Mouse (Mus musculus) liver, embryonic 12.5 days (tissue): ENCODE data around the gene Psmd7. TPM values are rescaled to one million over a fixed set of nuclear protein-coding genes. Genes with fewer than 3 reads are reported as not detected.

Experiments
- ATAC-seq: fragments of 200-750 bp; cut with Nextera tagmentation; 2 replicates; pipeline ENCODE4 v1.8.0; 2017; ENCODE audit warnings: moderate number of reproducible peaks, mild to moderate bottlenecking, moderate library complexity
- H3K27ac ChIP-seq: fragments of 300-500 bp; sonication (generic); 2 replicates; pipeline ENCODE4 v1.5.1; 2016; ENCODE audit warnings: mild to moderate bottlenecking
- H3K27me3 ChIP-seq: fragments of 300-500 bp; sonication (generic); replicated peaks from 2 replicates; pipeline ENCODE4 v1.6.1; 2016; ENCODE audit warnings: mild to moderate bottlenecking, moderate library complexity
- H3K36me3 ChIP-seq: fragments of 300-500 bp; sonication (generic); 2 replicates; pipeline ENCODE4 v1.6.1; 2016; ENCODE audit warnings: mild to moderate bottlenecking, moderate library complexity
- H3K4me1 ChIP-seq: fragments of 300-500 bp; sonication (generic); 2 replicates; pipeline ENCODE4 v1.6.1; 2016
- H3K4me2 ChIP-seq: fragments of 300-500 bp; sonication (generic); 2 replicates; pipeline ENCODE4 v1.6.1; 2016; ENCODE audit warnings: mild to moderate bottlenecking, moderate library complexity
- H3K4me3 ChIP-seq: fragments of 300-500 bp; sonication (generic); 2 replicates; pipeline ENCODE4 v1.5.1; 2016; ENCODE audit warnings: mild to moderate bottlenecking, moderate library complexity
- H3K9ac ChIP-seq: fragments of 300-500 bp; sonication (generic); 2 replicates; pipeline ENCODE4 v1.6.1; 2016; ENCODE audit warnings: mild to moderate bottlenecking, moderate library complexity
- H3K9me3 ChIP-seq: fragments of 300-500 bp; sonication (generic); replicated peaks from 2 replicates; pipeline ENCODE4 v1.6.1; 2016; ENCODE audit warnings: mild to moderate bottlenecking, moderate library complexity
- WGBS: fragments of 180-500 bp; shearing (Covaris S2); methylation state at CpG from one replicate; pipeline ENCODE4 v1.1.7; 2016; ENCODE audit not compliant: insufficient replicate concordance; 5-methylcytosine and 5-hydroxymethylcytosine counted together
- microRNA counts: library from miRNA; unstranded; fragments of <30 nt; microRNA quantifications from one replicate; lab custom pipeline; 2017
- microRNA-seq: library from miRNA; unstranded; fragments of <30 nt; microRNA quantifications from one replicate; pipeline ENCODE4, GENCODE M21; 2017
- polyA plus RNA-seq: library from polyadenylated mRNA; unstranded; fragments of >200 nt; fragmentation: Nextera tagmentation; extraction: Ambion mirVana; gene quantifications from 2 replicates; pipeline ENCODE4 v1.2.1, GENCODE M21; 2016

Gene Psmd7
- polyA plus RNA-seq, 1 experiment from 2014 or later = 257 TPM

- 81% methylated on average over 11 of the region's 11 CpGs for WGBS
- Histone ChIP-seq H3K4me1 (peaks cover 10% of the 10 kb centered on the region; the same call in 1 of the 2 replicates), H3K27me3 (no peaks in the 10 kb centered on the region), H3K9me3 (no peaks in the 10 kb centered on the region), H3K9ac (no peak overlapping the region), H3K27ac (no peak overlapping the region), H3K4me2 (no peak overlapping the region), H3K4me3 (no peak overlapping the region), H3K36me3 (peaks cover 68% of the 10 kb centered on the region)
- ATAC-seq = no peak
Observed at GRCm38 (mm10) chr8:107545621-107546152, 42.6 kb downstream of the Psmd7 start.

- no peak overlapping the region for H3K4me3 ChIP-seq
- peaks cover 64% of the 10 kb centered on the region for H3K36me3 ChIP-seq
- no peak overlapping the region for H3K9ac ChIP-seq
- no peak for ATAC-seq
- no peak overlapping the region for H3K27ac ChIP-seq
- WGBS = 55% methylated on average over 10 of the region's 10 CpGs
- no peak overlapping the region for H3K4me2 ChIP-seq
- H3K9me3 ChIP-seq = no peaks in the 10 kb centered on the region
- H3K4me1 ChIP-seq = peaks cover 10% of the 10 kb centered on the region; the same call in 1 of the 2 replicates
- no peaks in the 10 kb centered on the region for H3K27me3 ChIP-seq
Observed at GRCm38 (mm10) chr8:107544651-107545174, 43.6 kb downstream of the Psmd7 start.

GRCm38 (mm10) chr8:107544211-107544610 lies 44.1 kb downstream of the Psmd7 start:
- Histone ChIP-seq H3K27ac (no peak overlapping the region), H3K36me3 (peaks cover 59% of the 10 kb centered on the region), H3K27me3 (no peaks in the 10 kb centered on the region), H3K4me3 (no peak overlapping the region), H3K9me3 (no peaks in the 10 kb centered on the region), H3K4me1 (peaks cover 10% of the 10 kb centered on the region; the same call in 1 of the 2 replicates), H3K9ac (no peak overlapping the region), H3K4me2 (no peak overlapping the region)
- WGBS = 85% methylated on average over 8 of the region's 8 CpGs
- no peak for ATAC-seq

- Histone ChIP-seq H3K27me3 (no peaks in the 10 kb centered on the region), H3K4me1 (peaks cover 10% of the 10 kb centered on the region; the same call in 1 of the 2 replicates), H3K4me3 (no peak overlapping the region), H3K36me3 (peaks cover 55% of the 10 kb centered on the region), H3K27ac (no peak overlapping the region), H3K9ac (no peak overlapping the region), H3K4me2 (no peak overlapping the region), H3K9me3 (no peaks in the 10 kb centered on the region)
- 24% methylated on average over 11 of the region's 11 CpGs for WGBS
- ATAC-seq = 0 out of 2 replicates have a peak, but pooled peaks have one; percentile 37
Observed at GRCm38 (mm10) chr8:107543714-107544113, 44.5 kb downstream of the Psmd7 start.

GRCm38 (mm10) chr8:107542151-107542550 lies 46.1 kb downstream of the Psmd7 start:
- H3K9ac ChIP-seq = no peak overlapping the region

GRCm38 (mm10) chr8:107541369-107541768 lies 46.9 kb downstream of the Psmd7 start:
- no peak for ATAC-seq
- Histone ChIP-seq H3K4me1 (peaks cover 10% of the 10 kb centered on the region; the same call in 1 of the 2 replicates), H3K27me3 (no peaks in the 10 kb centered on the region), H3K36me3 (peaks cover 53% of the 10 kb centered on the region), H3K4me2 (no peak overlapping the region), H3K9ac (no peak overlapping the region), H3K27ac (no peak overlapping the region), H3K9me3 (no peaks in the 10 kb centered on the region), H3K4me3 (no peak overlapping the region)
- WGBS = 69% methylated on average over 4 of the region's 4 CpGs

More at GRCm38 (mm10) chr8:107542151-107542550, 46.1 kb downstream of the Psmd7 start:
- Histone ChIP-seq H3K27ac (no peak overlapping the region), H3K9me3 (no peaks in the 10 kb centered on the region), H3K4me1 (peaks cover 10% of the 10 kb centered on the region; the same call in 1 of the 2 replicates), H3K4me2 (no peak overlapping the region), H3K4me3 (no peak overlapping the region), H3K27me3 (no peaks in the 10 kb centered on the region), H3K36me3 (peaks cover 61% of the 10 kb centered on the region)
- no peak for ATAC-seq
- WGBS = 90% methylated on average over 3 of the region's 3 CpGs

- H3K27me3 ChIP-seq = no peaks in the 10 kb centered on the region
- no peak overlapping the region for H3K4me2 ChIP-seq
- no peak for ATAC-seq
- no peak overlapping the region for H3K4me3 ChIP-seq
- H3K27ac ChIP-seq = no peak overlapping the region
- H3K4me1 ChIP-seq = peaks cover 10% of the 10 kb centered on the region; the same call in 1 of the 2 replicates
- 82% methylated on average over 12 of the region's 12 CpGs for WGBS
- peaks cover 49% of the 10 kb centered on the region for H3K36me3 ChIP-seq
- no peak overlapping the region for H3K9ac ChIP-seq
- H3K9me3 ChIP-seq = no peaks in the 10 kb centered on the region
Observed at GRCm38 (mm10) chr8:107540623-107541022, 47.6 kb downstream of the Psmd7 start.

- Histone ChIP-seq H3K27ac (no peak overlapping the region), H3K36me3 (peaks cover 69% of the 10 kb centered on the region), H3K4me3 (no peak overlapping the region), H3K4me1 (no peaks in the 10 kb centered on the region), H3K4me2 (no peak overlapping the region), H3K27me3 (no peaks in the 10 kb centered on the region), H3K9ac (no peak overlapping the region), H3K9me3 (no peaks in the 10 kb centered on the region)
- no peak for ATAC-seq
- WGBS = 69% methylated on average over 4 of the region's 4 CpGs
Observed at GRCm38 (mm10) chr8:107537472-107537871, 50.8 kb downstream of the Psmd7 start.

MicroRNAs encoded within 50 kb of the gene (microRNA counts, 519-probe panel; counts per million panel counts)
- 4,220 counts per million, percentile 79 among the panel's probes with 10 or more counts for microRNA mmu-miR-140 (lab: Ali Mortazavi, UCI)

Small RNA genes lying within 50 kb of the gene (microRNA-seq; reads per million reads assigned to microRNA genes)
- gene Mir140 = 4,852 reads per million, percentile 88 among the genes with 10 or more reads in this experiment

Other genes with a start within 250 kb of the Psmd7 start
- gene Nqo1, start 185.3 kb downstream of the Psmd7 start, polyA plus RNA-seq = 16.5 and 17.2 TPM in 2 replicates
- gene Nob1, start 163.4 kb downstream of the Psmd7 start, polyA plus RNA-seq = 63.7 and 68.9 TPM in 2 replicates
- 37.9 and 39.0 TPM in 2 replicates for gene Wwp2, start 152.1 kb downstream of the Psmd7 start, polyA plus RNA-seq